Mouse (Mus musculus) testis, postnatal 10 days (tissue): ENCODE measurements at regions not wholly inside any gene's neighbourhood (a gene's known extent, or its start where the extent isn't known, plus 50 kb on each side); places are given as distances from the start of the nearest gene placed in this dataset.
A peak's percentile ranks its signal among the peaks of the same experiment; 100 is the strongest.

Experiments
- DNase-seq: peaks from one replicate; pipeline ENCODE4 v3.0.0; 2021; ENCODE audit warnings: low spot score

DNA sequence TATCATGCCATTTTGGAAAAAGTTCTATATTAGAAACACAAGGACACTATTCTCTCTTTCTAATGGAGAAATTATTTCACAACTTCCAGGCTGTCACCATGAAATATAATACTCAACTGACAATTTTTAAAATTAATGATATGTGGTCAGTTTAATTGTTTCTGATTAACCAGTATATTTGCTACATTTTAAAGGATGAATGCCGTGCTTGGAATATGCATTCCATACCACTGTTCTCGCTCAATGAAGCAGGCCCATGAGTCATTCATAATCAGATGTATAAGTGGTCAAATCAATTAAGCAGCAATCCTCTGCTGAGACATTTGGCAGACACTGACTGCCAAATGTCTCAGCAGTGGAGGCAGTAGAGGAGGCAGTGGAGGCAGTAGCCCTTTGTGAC is 283.4 kb upstream of the Gpc5 start:
- no peak for DNase-seq

DNA sequence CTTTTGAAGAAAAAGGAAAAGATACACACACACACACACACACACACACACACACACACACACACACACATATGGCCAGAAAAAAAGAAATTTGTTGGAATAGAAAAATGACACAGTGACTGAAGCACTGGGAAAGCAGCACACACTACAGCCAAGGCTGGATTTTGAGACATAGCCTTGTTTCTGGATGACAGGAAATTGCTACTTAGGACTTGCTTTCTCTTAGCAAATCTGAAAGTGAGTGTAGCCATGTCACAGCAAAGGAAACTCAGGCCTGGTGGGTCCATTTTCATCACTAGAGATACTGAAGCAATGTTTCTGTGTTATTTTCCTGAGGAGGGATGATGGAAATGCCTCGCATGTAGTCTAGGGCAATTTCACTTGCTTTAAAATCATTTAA is 271.3 kb upstream of the Gpc5 start:
- no peak for DNase-seq

DNA sequence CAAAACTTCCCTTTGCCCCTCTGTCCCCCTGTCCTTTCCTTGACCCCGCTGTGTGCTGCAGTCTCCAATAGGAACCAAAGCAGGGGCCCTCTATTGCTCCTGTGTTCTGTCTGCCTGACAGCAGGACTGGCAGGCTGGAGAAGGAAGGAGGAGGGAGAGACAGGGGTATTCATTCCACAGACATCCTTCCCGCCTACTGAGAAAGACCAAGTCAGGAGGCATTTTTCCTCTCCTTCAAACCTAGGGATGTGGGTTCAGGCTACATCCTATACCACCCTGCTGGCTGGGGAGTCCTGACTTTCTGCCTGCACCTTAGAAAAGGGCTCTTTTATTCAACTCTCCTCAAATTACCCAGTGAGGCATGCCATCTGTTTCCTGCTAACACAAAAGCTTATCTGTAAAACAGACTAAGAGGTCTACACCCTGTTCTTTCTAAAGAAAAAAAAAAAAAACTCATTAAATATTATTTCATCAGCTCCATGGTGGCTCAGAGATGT is 270.9 kb upstream of the Gpc5 start:
- DNase-seq = no peak

DNA sequence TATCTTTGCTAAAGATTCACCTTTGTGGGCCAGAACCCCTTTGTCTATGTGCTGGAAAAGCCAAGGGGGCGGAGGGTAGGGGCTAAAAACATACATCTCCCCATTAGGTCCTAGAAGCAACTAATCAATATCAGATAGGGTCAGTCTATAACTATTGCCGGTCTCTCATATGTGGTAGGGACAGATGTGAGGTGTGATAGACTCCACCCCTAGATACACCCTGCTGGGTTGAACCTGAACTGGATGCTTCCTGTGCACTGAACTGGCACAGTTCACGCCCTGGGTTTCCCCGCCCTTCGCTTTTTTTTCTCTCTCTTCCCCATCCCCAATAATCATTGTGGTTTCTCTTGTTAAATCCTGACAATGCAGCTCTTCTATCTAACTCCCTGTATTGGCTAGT is 270.3 kb upstream of the Gpc5 start:
- DNase-seq = no peak

DNA sequence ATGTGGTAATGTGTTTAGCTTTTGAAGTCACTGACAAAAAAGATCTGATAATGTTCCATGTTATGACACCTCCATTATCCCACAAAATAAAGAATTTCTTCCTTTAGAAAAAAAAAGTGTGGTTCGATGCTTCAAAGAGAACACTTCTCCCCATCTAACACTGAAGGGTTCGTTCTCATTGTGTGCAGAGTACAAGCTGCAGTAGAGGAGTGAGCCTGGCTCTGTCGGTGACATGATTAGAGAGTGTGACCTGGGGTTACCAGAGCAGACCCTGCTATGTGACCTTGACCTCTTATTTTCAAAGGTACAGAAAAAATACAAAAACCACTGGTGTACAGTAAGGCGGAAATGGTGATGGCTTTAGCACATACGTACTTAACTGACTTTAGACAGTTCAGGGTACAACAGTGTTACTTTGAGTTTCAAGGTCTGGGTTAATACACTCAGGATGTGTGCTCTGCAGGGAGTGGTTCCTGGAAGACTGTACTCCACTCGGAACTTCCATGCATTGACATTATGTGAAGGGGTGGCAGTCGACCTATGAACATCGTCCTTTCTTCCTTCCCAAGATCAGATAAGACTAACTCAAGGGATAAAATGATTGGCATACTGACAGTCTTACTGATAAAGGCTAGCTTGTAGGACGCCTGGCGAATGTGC is 265.2 kb upstream of the Gpc5 start:
- DNase-seq = no peak

DNA sequence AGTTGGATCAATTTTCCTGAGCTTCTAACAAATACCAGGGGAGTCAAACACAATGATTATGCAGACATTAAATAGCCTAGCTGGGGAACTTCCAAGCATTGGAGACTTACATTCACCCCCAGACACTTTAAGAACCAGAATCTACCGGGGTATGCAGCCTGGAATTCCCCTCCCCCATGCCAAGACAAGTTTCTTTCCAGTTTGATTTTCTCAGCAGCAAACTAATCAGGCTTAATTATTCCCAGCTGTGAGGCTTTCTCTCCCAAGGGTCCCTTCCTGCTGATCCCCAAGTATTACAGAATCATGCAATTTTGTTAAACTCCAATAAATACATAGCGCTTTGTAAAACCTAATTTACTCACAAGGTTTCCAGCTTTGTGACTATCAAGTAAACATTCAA is 262.7 kb upstream of the Gpc5 start:
- no peak for DNase-seq

DNA sequence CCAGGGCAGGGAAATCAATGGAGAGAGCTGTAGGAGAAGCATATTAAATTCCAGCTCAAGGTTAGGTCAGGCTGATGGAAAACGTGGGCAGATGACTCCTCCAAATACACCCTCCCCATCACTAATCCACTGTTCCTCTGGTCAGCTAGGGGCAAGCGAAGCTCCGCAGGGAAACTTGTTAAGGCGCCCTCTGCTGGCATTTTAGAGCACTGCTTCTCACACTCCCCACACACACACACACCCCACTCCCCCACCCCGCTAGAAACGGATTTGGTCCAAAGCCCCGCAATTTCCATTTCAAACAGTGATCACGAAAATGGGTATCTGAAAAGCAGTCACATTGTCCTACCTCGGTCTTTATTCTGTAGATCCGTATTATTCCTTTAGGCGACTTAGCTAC is 259.0 kb upstream of the Gpc5 start:
- peak; percentile 58 for DNase-seq

DNA sequence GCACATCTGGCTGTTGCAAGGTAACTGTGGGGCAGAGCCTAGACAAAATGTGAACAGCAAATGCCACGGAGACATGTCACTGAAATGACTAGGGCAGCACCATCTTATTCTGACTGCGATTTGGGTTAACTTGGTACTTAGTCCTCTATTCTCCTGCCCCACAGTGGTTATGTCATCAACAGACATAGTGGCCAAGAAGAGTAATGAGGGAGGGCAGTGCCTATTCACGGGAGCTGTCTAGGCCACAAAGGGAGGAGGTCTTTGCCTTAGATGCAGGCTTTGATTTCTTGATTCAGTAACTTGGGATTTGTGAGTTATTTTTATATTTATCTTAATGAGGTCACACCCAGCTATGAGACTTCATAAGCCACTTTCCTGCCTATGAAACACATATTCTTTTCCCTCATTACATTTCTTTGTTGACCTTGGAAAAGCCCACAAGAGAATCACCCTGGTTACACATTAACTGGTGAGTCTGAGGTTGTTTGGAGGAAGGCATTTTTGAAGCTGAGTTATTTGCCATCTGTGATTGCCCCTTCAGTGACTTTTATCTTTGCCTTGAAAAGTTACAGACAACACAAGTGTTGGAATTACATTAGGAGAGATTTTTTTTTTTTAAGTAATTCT is 255.2 kb upstream of the Gpc5 start:
- DNase-seq = no peak

DNA sequence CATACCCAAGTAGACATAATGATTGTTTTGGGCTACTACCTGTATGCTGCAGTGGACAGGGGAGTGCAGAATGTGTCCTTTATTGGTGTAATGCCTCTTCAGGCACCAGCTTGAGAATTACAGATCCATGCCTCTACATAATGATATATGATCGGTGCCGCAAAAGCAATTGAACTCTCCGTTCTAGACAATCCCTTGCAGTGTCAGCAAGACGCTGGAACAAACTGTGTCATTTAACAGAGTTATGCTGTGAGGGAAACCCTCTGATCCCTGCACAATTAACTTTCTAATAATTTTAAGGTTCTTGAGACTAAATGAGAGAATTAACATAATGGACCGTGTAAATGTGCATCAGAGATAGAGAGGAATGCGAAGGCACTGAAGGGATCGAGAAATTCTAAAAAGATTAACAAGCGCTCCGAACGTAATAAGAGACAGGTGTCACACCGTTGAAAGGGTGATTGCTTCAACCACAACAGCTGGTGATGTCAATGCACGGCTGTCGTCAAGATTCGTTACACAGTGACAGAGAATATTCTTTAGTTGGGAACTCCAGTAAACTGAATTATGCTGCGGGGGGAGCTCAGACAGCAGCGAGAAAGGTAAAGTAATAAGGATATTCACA is 254.3 kb upstream of the Gpc5 start:
- no peak for DNase-seq

DNA sequence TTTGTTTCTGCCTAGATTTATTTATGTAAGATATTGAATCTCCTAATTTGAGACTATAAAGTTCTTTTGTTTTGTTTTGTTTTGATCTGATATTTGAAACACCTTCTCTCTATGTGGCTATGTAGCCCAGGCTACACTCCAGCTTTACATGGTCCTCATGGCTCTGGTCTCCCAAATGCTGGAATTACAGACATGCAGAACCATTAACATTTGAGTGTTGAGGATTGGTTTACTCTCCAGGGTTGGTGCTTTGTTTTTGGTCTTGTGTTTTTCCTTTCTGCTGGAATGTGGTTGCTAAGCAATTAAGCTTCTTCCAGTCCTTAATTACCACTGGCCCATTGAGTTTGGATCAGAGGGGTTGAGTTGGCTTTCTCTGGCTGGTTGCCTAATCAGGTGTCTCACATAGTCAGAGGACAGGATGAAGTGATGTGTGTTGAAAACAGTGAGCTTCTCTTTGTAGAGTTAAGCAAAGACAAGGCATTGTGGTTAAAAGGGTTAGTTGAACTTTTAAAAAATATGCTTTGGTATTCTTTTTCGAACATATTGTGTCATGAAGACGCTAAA is 252.6 kb upstream of the Gpc5 start:
- DNase-seq = no peak

DNA sequence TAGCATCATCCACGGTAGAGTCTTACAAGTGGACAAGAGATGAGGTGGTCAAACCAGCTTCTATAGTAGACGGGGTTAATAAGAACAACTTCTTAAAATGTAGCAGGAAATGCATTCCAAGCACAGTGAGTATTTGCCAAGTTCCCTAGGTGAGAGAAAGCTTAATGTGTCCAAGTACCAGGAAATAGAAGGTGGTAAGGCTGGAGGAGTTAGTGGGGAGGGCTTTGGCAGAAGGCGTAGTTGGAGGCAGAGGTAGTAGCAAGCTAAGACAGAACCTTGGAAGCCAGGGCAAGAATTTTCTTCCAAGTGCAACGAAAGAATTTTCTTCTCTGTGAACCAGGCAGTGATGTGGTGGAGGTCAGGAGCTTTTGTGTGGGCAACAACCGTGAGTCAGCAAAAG is 251.2 kb upstream of the Gpc5 start:
- DNase-seq = no peak

DNA sequence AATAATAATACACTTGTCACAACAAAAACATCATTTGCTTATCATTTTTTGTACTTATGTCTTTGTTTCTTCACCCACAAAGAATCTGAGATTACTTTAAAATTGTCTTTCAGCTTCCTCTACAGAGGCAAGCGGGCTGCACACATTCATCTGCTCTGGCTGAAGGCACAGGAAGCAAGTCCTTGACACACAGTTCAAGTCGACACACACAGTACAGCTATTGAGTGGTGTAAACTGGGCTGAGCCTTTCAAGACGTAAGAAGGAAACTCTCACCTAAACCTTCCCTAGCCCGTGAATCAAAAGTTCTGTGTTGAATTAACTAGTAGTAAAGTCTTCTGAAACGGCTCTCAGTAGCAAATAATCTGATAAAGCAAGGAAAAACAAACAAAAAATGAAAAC is 250.5 kb upstream of the Gpc5 start:
- DNase-seq = no peak

DNA sequence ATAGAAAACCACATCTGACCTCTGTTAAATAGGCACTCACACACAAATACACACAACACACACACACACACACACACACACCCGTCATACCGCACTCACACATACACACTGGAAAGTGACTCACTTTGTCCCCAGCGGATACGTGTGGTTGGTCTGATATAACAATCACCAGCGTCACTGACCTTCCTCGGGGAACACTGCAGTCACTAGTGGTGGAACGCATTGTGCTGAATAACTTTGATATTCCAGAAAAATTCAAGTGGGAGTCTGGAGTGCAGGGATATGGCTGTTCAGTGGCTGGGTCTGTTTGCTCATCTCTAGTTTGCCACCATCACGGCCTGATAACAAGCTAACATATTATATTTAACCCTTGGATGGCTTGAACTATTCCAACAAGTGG is 249.7 kb upstream of the Gpc5 start:
- DNase-seq = no peak

DNA sequence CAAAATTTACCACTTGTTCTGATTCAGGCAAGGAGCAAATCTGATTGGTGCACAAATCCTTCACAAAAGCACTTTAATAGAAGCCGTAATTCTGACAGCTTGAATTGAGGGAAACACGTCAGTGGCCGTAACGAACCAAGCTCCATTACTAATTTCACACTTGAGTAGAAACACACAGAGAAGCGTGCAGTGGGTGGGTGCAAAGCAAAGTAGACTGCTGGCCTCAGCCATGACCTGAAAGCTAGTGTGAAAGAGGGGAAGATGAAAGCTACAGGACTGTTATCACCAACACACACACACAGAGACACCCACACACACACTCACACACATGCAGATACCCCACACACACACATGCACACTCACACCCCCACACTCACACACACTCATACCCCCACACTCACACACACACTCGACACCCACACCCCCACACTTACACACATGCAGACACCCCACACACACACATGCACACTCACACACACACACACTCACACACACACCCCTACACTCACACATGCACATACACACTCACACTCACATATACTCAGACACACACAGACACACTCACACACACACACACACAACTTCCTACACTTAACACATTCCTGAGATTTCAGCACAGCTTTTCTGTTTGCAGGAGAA is 248.8 kb upstream of the Gpc5 start:
- no peak for DNase-seq

DNA sequence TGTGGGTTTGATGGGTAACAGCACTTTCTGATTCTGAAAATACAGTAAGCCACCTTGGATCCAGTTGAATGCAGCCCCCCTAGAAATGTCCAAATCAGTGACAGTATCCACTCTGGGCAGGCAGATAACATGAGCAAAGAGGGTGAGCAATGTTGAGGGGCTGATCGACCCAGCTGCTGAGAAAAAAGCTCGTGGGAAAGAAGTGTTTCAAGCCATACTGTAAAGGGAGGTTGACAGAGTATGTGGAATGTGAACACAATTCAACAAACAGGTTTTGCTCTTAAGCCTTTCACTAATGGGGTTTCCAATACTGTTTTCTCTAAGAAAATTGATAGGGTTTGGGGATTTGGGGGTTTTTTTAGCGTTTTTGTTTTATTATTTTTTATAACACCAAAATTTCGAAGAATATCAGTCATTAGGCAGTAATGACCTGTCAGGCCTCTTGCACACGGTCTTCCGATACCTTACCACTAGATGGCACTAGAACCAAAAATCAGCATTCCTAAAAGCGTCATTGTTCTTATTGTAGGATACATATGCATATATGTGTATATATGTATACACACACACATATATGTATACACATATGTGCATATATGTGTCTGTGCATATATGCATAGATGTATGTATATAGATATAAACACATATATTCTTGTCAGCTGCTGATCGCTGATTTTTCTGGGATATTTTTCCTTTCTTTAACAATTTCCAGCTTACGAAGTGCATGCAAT is 237.5 kb upstream of the Gpc5 start:
- no peak for DNase-seq

DNA sequence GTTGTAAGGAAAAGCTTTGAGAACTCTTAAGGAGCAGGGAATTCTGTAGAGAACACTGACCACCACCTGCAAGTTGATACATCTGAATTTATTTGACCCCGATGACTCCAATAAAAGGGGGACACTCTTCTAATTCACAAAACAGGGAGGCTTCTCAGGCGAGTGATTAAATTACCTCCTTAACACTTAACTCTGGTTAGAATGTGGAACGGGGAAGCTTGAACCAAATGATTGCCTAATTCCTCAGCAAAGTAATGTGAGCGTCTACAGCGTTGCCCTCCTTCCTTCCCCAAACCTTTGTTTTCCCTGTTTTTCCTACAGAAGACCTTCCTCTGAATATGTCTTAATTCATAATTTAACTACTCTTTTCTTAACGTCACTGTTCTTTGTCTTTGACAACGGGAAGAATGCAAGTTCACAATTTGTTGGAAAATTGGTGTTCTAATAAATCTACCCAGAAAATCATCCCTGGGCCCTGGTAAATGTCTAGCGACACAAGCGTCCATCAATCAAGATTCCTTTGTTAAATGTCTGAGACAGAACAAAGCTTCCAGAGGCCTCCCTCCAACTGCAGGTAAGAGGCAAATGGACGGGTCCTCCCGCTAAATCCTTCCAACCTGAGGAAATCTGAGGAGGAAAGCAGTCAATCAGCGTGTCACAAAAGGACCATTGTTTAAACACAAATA is 236.8 kb upstream of the Gpc5 start:
- DNase-seq = no peak

DNA sequence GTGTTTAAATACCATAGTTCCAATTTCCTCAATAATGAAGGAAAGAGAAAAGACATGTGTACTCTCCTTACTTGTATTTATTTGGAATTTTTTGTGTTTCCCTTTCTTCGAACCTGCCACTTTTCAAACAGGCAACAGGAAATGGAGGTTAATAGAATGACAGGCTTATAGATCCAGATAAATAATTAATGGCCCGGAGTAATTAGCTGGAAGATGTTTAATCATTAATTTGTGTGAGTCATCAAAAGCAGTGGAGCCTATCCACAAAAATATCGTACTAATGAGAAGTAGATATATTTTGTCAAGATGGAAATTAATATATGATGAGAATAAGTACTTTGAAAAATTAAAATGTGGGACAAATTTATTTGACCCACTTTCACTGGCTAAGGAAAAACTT is 236.3 kb upstream of the Gpc5 start:
- no peak for DNase-seq

DNA sequence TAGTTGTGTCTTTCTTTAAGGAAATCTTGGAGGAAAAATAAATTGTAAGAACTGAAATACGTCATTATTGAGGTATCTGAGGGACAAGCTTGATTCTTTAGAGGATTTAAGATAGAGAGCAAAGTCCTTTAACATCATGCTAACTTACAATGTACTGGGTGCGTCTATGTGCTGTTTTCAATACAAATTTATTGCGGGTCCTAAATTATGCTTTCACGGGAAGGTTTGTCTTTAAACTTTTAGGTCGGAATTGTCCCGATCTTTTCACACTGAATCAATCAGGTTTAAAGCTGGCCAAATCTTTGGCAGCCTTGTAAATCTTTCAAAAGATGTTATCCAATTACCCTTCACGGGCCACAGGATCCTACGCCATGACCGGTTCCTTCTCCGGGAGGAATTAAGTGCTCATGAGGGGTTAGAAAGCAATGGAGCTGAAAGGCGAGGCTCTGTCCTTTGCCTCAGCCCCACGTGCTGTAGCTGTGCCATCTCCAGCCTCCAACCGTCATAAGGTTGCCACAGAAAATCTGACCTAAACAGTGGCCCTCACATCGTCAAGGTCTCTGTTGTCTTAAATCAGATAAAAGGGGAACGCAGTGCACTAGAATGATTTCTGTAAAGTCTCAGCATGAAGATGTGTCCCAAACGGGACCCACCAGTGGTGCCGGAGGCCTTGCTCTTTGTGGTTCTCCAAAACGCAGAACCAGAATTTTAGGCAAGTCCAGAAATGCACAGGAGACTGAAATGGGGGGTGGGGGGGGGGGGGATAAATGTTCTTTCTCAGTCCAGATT is 235.6 kb upstream of the Gpc5 start:
- no peak for DNase-seq

DNA sequence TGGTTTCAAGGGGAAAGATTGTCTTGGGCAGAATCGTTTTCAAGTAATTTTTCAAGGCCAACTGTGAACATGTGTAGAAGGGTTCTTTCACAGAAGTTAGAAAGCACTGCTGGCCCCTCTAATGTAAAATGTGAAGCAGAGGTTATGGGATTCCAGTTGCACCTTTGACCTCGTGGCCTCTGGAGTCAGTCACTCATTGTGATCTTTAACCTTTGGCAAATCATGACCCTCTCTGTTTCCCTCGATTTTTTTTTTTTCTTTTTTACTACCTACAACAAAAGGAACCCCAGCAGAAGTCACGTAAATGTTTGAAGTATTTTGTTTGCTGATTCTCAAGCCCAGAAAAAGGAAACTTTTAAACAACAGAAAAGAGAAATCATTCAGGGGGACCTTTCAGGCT is 234.8 kb upstream of the Gpc5 start:
- DNase-seq = no peak

DNA sequence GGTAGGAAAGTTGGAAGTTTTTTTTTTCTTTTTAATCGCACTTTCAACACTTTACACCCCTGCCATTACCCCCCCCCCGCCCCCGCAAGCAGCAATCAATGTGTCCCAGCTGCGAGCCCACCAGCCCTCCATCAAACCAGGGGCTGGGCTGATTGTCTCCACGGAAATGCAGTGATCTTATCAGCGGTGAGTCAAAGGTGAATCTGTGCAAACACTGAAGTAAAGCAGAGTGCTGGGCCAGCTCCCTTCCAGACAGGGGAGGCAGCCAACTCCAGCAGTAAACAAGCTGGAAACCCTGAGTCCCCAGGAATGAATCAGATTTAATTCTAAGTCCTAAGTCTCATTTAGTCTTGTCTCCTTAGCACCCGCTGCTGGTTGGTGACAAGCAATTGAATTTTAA is 234.3 kb upstream of the Gpc5 start:
- DNase-seq = no peak

DNA sequence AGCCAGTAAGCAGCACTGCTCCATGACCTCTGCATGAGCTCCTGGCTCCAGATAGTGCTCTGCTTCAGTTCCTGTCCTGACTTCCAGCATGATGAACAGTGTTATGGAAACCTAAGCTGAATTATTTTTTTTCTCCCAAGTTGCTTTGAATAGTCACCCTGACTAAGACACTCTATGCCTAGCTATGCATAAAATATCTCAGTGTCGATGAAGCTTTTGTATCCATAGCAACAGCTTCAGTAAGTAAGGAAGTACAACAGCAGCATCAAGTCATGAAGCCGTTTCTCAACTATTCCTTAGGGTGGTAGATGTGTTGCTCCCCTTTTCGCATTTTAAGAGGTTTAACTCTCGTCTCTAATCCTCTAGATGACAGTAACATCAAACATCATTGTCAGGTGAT is 228.4 kb upstream of the Gpc5 start:
- no peak for DNase-seq
